Mouse (Mus musculus): ENCODE data around the gene Ndst4. TPM values are rescaled to one million over a fixed set of nuclear protein-coding genes. Genes with fewer than 3 reads are reported as not detected.
A peak's percentile ranks its signal among the peaks of the same experiment; 100 is the strongest.

Ndst4 gene
- polyA plus RNA-seq, 1 experiment from 2014 or later, result 4.7 TPM

DNA sequence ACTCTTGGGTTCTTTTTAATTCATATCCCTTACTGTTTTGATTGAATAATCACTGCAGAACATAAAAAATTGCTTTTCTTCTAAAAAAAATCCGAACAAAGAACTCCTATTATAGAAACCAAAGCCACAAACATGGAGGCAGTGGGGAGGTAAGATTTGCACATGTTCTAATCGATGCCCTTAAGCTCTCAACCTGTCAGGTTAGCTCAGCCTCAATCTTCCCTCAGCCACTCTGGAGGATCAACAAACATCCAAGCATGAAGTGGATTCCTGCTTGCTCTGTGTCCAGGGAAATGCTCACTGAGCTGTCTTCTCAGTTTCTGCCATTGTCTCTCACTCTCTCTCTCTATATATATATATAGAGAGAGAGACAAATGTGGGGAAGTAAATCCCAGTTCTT lies 283.7 kb downstream of the Ndst4 start:
- no peak for ATAC-seq (ENCODE audit: low read depth)
- no peak overlapping the region for H3K4me2 ChIP-seq (ENCODE audit: low read depth, low read length)

GRCm38 (mm10) chr3:125690948-125691347 lies 287.1 kb downstream of the Ndst4 start:
- Histone ChIP-seq H3K9ac (replicated peaks; ENCODE audit: low read depth, low read length) (no peak overlapping the region), H3K4me2 (ENCODE audit: low read depth, low read length) (no peak overlapping the region), H3K9me3 (ENCODE audit: control insufficient read depth, low read length) (no peaks in the 10 kb centered on the region), H3K36me3 (ENCODE audit: control insufficient read depth, insufficient read depth, low read length) (no peaks in the 10 kb centered on the region), H3K27me3 (ENCODE audit: control insufficient read depth, insufficient read depth, low read length) (no peaks in the 10 kb centered on the region), H3K4me3 (ENCODE audit: low read depth, low read length) (no peak overlapping the region), H3K27ac (ENCODE audit: low read depth, low read length) (no peak overlapping the region), H3K4me1 (ENCODE audit: control insufficient read depth, insufficient read depth, low read length) (no peaks in the 10 kb centered on the region)
- peak; percentile 51; the same call in 1 of the 2 replicates for ATAC-seq (ENCODE audit: low read depth)
- WGBS, result 46% methylated on average over 1 of the region's 1 CpGs

More for the DNA sequence above, 283.7 kb downstream of the Ndst4 start:
- no peaks in the 10 kb centered on the region for H3K36me3 ChIP-seq (ENCODE audit: control insufficient read depth, insufficient read depth, low read length)
- H3K4me3 ChIP-seq (ENCODE audit: low read depth, low read length), result no peak overlapping the region
- H3K27ac ChIP-seq (ENCODE audit: low read depth, low read length), result no peak overlapping the region
- no peak overlapping the region for H3K9ac ChIP-seq (replicated peaks; ENCODE audit: low read depth, low read length)
- WGBS, result 77% methylated on average over 2 of the region's 2 CpGs
- H3K27me3 ChIP-seq (ENCODE audit: control insufficient read depth, insufficient read depth, low read length), result no peaks in the 10 kb centered on the region
- no peaks in the 10 kb centered on the region for H3K9me3 ChIP-seq (ENCODE audit: control insufficient read depth, low read length)
- H3K4me1 ChIP-seq (ENCODE audit: control insufficient read depth, insufficient read depth, low read length), result no peaks in the 10 kb centered on the region

- whole genome bisulfite sequencing, result 78% methylated on average over 2 of the region's 2 CpGs
- no peaks in the 10 kb centered on the region for H3K27me3 ChIP-seq (ENCODE audit: control insufficient read depth, insufficient read depth, low read length)
- no peaks in the 10 kb centered on the region for H3K4me1 ChIP-seq (ENCODE audit: control insufficient read depth, insufficient read depth, low read length)
- no peak overlapping the region for H3K9ac ChIP-seq (replicated peaks; ENCODE audit: low read depth, low read length)
- no peak overlapping the region for H3K4me2 ChIP-seq (ENCODE audit: low read depth, low read length)
- ATAC-seq (ENCODE audit: low read depth), result no peak
- no peak overlapping the region for H3K4me3 ChIP-seq (ENCODE audit: low read depth, low read length)
- H3K9me3 ChIP-seq (ENCODE audit: control insufficient read depth, low read length), result no peaks in the 10 kb centered on the region
- no peaks in the 10 kb centered on the region for H3K36me3 ChIP-seq (ENCODE audit: control insufficient read depth, insufficient read depth, low read length)
- no peak overlapping the region for H3K27ac ChIP-seq (ENCODE audit: low read depth, low read length)
Measured at GRCm38 (mm10) chr3:125722953-125723352, 319.1 kb downstream of the Ndst4 start.

- Histone ChIP-seq H3K4me1 (ENCODE audit: control insufficient read depth, insufficient read depth, low read length) (no peaks in the 10 kb centered on the region), H3K27me3 (ENCODE audit: control insufficient read depth, insufficient read depth, low read length) (no peaks in the 10 kb centered on the region), H3K4me3 (ENCODE audit: low read depth, low read length) (no peak overlapping the region), H3K4me2 (ENCODE audit: low read depth, low read length) (no peak overlapping the region), H3K36me3 (ENCODE audit: control insufficient read depth, insufficient read depth, low read length) (no peaks in the 10 kb centered on the region), H3K9me3 (ENCODE audit: control insufficient read depth, low read length) (no peaks in the 10 kb centered on the region), H3K27ac (ENCODE audit: low read depth, low read length) (no peak overlapping the region), H3K9ac (replicated peaks; ENCODE audit: low read depth, low read length) (no peak overlapping the region)
- 79% methylated on average over 2 of the region's 2 CpGs for WGBS
- ATAC-seq (ENCODE audit: low read depth), result no peak
Measured at GRCm38 (mm10) chr3:125734945-125735344, 331.1 kb downstream of the Ndst4 start.

DNA sequence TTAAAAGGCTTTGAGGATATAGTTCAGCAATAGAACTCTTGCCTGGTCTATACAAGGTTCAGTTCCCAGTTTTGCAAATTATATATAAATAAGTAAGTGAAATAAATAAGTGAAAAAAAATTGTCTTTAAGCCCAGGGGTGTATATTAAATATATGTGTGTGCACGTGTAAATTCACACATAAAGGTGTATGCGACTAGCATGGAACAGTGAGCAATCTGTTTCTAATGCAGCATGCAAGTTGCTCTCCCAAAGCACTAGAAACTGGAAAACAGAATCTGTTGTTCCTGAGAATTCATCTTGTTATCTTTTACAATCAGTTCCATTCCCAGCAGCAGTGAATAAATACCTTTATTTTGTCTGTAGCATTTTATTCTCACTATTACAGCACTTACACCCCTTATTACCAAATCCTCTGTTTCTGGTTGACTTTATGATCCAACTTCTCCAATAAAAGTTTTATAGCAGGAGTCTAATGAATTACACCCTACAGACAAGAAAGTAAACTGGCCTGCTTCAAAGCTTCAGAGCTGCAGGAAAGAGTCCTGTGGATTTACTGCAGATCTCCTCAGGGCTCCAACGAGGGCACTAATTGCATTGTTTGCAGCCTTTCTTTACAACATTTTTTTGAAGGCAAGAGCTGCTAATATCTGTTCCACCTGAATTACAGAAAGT lies 340.7 kb downstream of the Ndst4 start:
- Histone ChIP-seq H3K27ac (ENCODE audit: low read depth, low read length) (no peak overlapping the region), H3K4me3 (ENCODE audit: low read depth, low read length) (no peak overlapping the region), H3K9ac (replicated peaks; ENCODE audit: low read depth, low read length) (no peak overlapping the region), H3K9me3 (ENCODE audit: control insufficient read depth, low read length) (no peaks in the 10 kb centered on the region), H3K4me2 (ENCODE audit: low read depth, low read length) (no peak overlapping the region), H3K27me3 (ENCODE audit: control insufficient read depth, insufficient read depth, low read length) (no peaks in the 10 kb centered on the region), H3K4me1 (ENCODE audit: control insufficient read depth, insufficient read depth, low read length) (no peaks in the 10 kb centered on the region), H3K36me3 (ENCODE audit: control insufficient read depth, insufficient read depth, low read length) (no peaks in the 10 kb centered on the region)
- ATAC-seq (ENCODE audit: low read depth), result no peak
- WGBS, result 33% methylated on average over 3 of the region's 3 CpGs

GRCm38 (mm10) chr3:125745142-125745496 lies 341.2 kb downstream of the Ndst4 start:
- no peak overlapping the region for H3K4me2 ChIP-seq (ENCODE audit: low read depth, low read length)
- no peak overlapping the region for H3K27ac ChIP-seq (ENCODE audit: low read depth, low read length)
- WGBS, result 58% methylated on average over 3 of the region's 3 CpGs
- H3K9me3 ChIP-seq (ENCODE audit: control insufficient read depth, low read length), result no peaks in the 10 kb centered on the region
- no peak for ATAC-seq (ENCODE audit: low read depth)
- no peaks in the 10 kb centered on the region for H3K4me1 ChIP-seq (ENCODE audit: control insufficient read depth, insufficient read depth, low read length)
- H3K36me3 ChIP-seq (ENCODE audit: control insufficient read depth, insufficient read depth, low read length), result no peaks in the 10 kb centered on the region
- H3K4me3 ChIP-seq (ENCODE audit: low read depth, low read length), result no peak overlapping the region
- H3K27me3 ChIP-seq (ENCODE audit: control insufficient read depth, insufficient read depth, low read length), result no peaks in the 10 kb centered on the region
- H3K9ac ChIP-seq (replicated peaks; ENCODE audit: low read depth, low read length), result no peak overlapping the region

DNA sequence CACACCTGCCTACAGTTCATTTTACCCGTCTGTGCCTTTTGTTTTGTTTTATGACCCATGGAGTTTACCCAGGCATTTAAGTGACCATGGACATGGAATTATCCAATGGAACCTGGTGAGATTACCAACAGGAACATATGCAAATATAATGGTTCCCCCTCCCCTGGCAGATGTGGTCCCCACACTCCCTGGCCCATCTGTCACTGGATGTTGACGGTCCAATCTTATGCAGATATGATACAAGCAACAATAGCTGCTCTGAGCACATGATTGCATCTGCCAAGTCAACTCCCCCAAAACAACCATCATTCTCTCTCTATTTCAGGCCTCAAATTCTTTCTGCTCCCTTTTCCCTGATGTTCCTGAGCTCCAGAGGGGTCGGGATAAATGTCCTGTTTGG lies 342.5 kb downstream of the Ndst4 start:
- Histone ChIP-seq H3K27ac (ENCODE audit: low read depth, low read length) (no peak overlapping the region), H3K4me3 (ENCODE audit: low read depth, low read length) (no peak overlapping the region), H3K27me3 (ENCODE audit: control insufficient read depth, insufficient read depth, low read length) (no peaks in the 10 kb centered on the region), H3K36me3 (ENCODE audit: control insufficient read depth, insufficient read depth, low read length) (no peaks in the 10 kb centered on the region), H3K4me2 (ENCODE audit: low read depth, low read length) (no peak overlapping the region), H3K9me3 (ENCODE audit: control insufficient read depth, low read length) (no peaks in the 10 kb centered on the region), H3K4me1 (ENCODE audit: control insufficient read depth, insufficient read depth, low read length) (no peaks in the 10 kb centered on the region), H3K9ac (replicated peaks; ENCODE audit: low read depth, low read length) (no peak overlapping the region)
- ATAC-seq (ENCODE audit: low read depth), result peak; percentile 60
- 15% methylated on average over 3 of the region's 3 CpGs for WGBS

- 76% methylated on average over 1 of the region's 1 CpGs for WGBS
- no peak overlapping the region for H3K4me2 ChIP-seq (ENCODE audit: low read depth, low read length)
- H3K4me3 ChIP-seq (ENCODE audit: low read depth, low read length), result no peak overlapping the region
- no peaks in the 10 kb centered on the region for H3K36me3 ChIP-seq (ENCODE audit: control insufficient read depth, insufficient read depth, low read length)
- no peak overlapping the region for H3K27ac ChIP-seq (ENCODE audit: low read depth, low read length)
- H3K9ac ChIP-seq (replicated peaks; ENCODE audit: low read depth, low read length), result no peak overlapping the region
- peak; percentile 56; the same call in 1 of the 2 replicates for ATAC-seq (ENCODE audit: low read depth)
- no peaks in the 10 kb centered on the region for H3K9me3 ChIP-seq (ENCODE audit: control insufficient read depth, low read length)
- no peaks in the 10 kb centered on the region for H3K27me3 ChIP-seq (ENCODE audit: control insufficient read depth, insufficient read depth, low read length)
- H3K4me1 ChIP-seq (ENCODE audit: control insufficient read depth, insufficient read depth, low read length), result no peaks in the 10 kb centered on the region
Measured at GRCm38 (mm10) chr3:125756911-125757310, 353.0 kb downstream of the Ndst4 start.

DNA sequence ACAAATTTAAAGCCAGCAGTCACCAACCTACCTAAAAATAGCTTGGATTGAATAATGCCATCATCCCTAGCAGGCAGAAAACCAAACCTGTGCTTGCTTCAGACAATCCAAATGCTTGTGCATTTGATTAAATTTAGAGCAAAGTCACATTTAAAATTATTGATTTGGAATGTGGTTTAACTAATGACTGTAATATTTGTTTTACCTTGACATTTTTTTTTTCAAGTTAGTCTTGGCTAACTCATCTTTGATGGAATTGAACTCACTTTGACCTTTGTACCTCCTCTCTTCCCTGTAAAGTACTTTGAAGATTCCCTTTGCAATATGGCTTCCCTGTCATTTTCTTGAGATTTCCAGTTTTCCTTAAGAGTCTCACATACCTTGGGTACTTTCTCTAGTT lies 356.8 kb downstream of the Ndst4 start:
- no peak for ATAC-seq (ENCODE audit: low read depth)
- no peak overlapping the region for H3K9ac ChIP-seq (replicated peaks; ENCODE audit: low read depth, low read length)
- H3K36me3 ChIP-seq (ENCODE audit: control insufficient read depth, insufficient read depth, low read length), result no peaks in the 10 kb centered on the region
- H3K27ac ChIP-seq (ENCODE audit: low read depth, low read length), result no peak overlapping the region
- H3K27me3 ChIP-seq (ENCODE audit: control insufficient read depth, insufficient read depth, low read length), result no peaks in the 10 kb centered on the region
- H3K4me2 ChIP-seq (ENCODE audit: low read depth, low read length), result no peak overlapping the region
- H3K9me3 ChIP-seq (ENCODE audit: control insufficient read depth, low read length), result no peaks in the 10 kb centered on the region
- no peak overlapping the region for H3K4me3 ChIP-seq (ENCODE audit: low read depth, low read length)
- H3K4me1 ChIP-seq (ENCODE audit: control insufficient read depth, insufficient read depth, low read length), result no peaks in the 10 kb centered on the region

Measured in neural tube, embryonic 14.5 days (tissue).